Mouse (Mus musculus) embryonic facial prominence, embryonic 11.5 days (tissue): ENCODE data around the gene Per1. TPM values are rescaled to one million over a fixed set of nuclear protein-coding genes. Genes with fewer than 3 reads are reported as not detected.

Experiments used
- ATAC-seq: fragments of 200-750 bp; cut with Nextera tagmentation; replicated peaks from 2 replicates; pipeline ENCODE4 v1.8.0; 2017; ENCODE audit warnings: low read depth; ENCODE audit not compliant: insufficient number of reproducible peaks, low FRiP score, low TSS enrichment
- DNase-seq: peaks from one replicate; pipeline ENCODE4 v3.0.0-alpha.2; 2015; ENCODE audit warnings: low spot score
- H3K27ac ChIP-seq: fragments of 300-500 bp; sonication (generic); replicated peaks from 2 replicates; pipeline ENCODE4 v1.5.1; 2014; ENCODE audit warnings: mild to moderate bottlenecking, low read depth, low read length, control low read depth
- H3K27me3 ChIP-seq: fragments of 300-500 bp; sonication (generic); 2 replicates; pipeline ENCODE4 v1.6.1; 2014; ENCODE audit warnings: mild to moderate bottlenecking, low read length, moderate library complexity, mixed read lengths; ENCODE audit not compliant: control insufficient read depth, insufficient read depth
- H3K36me3 ChIP-seq: fragments of 300-500 bp; sonication (generic); replicated peaks from 2 replicates; pipeline ENCODE4 v1.6.1; 2014; ENCODE audit warnings: low read depth, mild to moderate bottlenecking, low read length, moderate library complexity, mixed read lengths; ENCODE audit not compliant: control insufficient read depth, insufficient read depth
- H3K4me1 ChIP-seq: fragments of 300-500 bp; sonication (generic); 2 replicates; pipeline ENCODE4 v1.6.1; 2014; ENCODE audit warnings: low read length, mixed read lengths; ENCODE audit not compliant: control insufficient read depth, insufficient read depth
- H3K4me2 ChIP-seq: fragments of 300-500 bp; sonication (generic); 2 replicates; pipeline ENCODE4 v1.6.1; 2014; ENCODE audit warnings: low read depth, mild to moderate bottlenecking, control low read depth, low read length, moderate library complexity
- H3K4me3 ChIP-seq: fragments of 300-500 bp; sonication (generic); 2 replicates; pipeline ENCODE4 v1.5.1; 2014; ENCODE audit warnings: low read depth, low read length, control low read depth
- H3K9ac ChIP-seq: fragments of 300-500 bp; sonication (generic); replicated peaks from 2 replicates; pipeline ENCODE4 v1.6.1; 2014; ENCODE audit warnings: mild to moderate bottlenecking, control low read depth, low read length
- H3K9me3 ChIP-seq: fragments of 300-500 bp; sonication (generic); replicated peaks from 2 replicates; pipeline ENCODE4 v1.6.1; 2016; ENCODE audit warnings: mild to moderate bottlenecking, low read length, inconsistent platforms, mixed read lengths; ENCODE audit not compliant: control insufficient read depth
- WGBS: fragments of 180-500 bp; shearing (Covaris S2); extraction: QIAGEN DNeasy Blood & Tissue Kit; methylation state at CpG from one replicate; pipeline ENCODE4 v1.1.7; 2014; 5-methylcytosine and 5-hydroxymethylcytosine counted together
- polyA plus RNA-seq: library from polyadenylated mRNA; unstranded; fragments of >200 nt; fragmentation: Nextera tagmentation; extraction: Ambion mirVana; gene quantifications from 2 replicates; pipeline ENCODE4 v1.2.1, GENCODE M21; 2014

The Per1 gene
- polyA plus RNA-seq, 1 experiment from 2014 or later = 5.5 TPM

- no peaks in the 10 kb centered on the region for H3K9me3 ChIP-seq
- DNase-seq (no peak), ATAC-seq (no peak)
- WGBS = 92% methylated on average over 2 of the region's 2 CpGs
- H3K4me3 ChIP-seq = no peak overlapping the region
- peaks cover 19% of the 10 kb centered on the region for H3K36me3 ChIP-seq
- H3K4me1 ChIP-seq = no peaks in the 10 kb centered on the region
- no peak overlapping the region for H3K9ac ChIP-seq
- H3K27me3 ChIP-seq = no peaks in the 10 kb centered on the region
- no peak overlapping the region for H3K4me2 ChIP-seq
- no peak overlapping the region for H3K27ac ChIP-seq
Observed at GRCm38 (mm10) chr11:69105796-69106195, 10.8 kb downstream of the Per1 start.

GRCm38 (mm10) chr11:69106299-69106698, 11.3 kb downstream of the Per1 start:
- Histone ChIP-seq H3K27ac (no peak overlapping the region), H3K9ac (no peak overlapping the region), H3K4me1 (no peaks in the 10 kb centered on the region), H3K4me2 (no peak overlapping the region), H3K9me3 (no peaks in the 10 kb centered on the region), H3K36me3 (peaks cover 19% of the 10 kb centered on the region), H3K27me3 (no peaks in the 10 kb centered on the region), H3K4me3 (no peak overlapping the region)
- WGBS = 89% methylated on average over 11 of the region's 11 CpGs
- DNase-seq (no peak), ATAC-seq (no peak)

GRCm38 (mm10) chr11:69106842-69107241, 11.8 kb downstream of the Per1 start:
- H3K9ac ChIP-seq = no peak overlapping the region
- DNase-seq (no peak), ATAC-seq (no peak)
- H3K36me3 ChIP-seq = peaks cover 19% of the 10 kb centered on the region
- no peaks in the 10 kb centered on the region for H3K9me3 ChIP-seq
- H3K27me3 ChIP-seq = no peaks in the 10 kb centered on the region
- no peaks in the 10 kb centered on the region for H3K4me1 ChIP-seq
- H3K27ac ChIP-seq = no peak overlapping the region
- WGBS = 90% methylated on average over 11 of the region's 11 CpGs
- H3K4me3 ChIP-seq = no peak overlapping the region
- H3K4me2 ChIP-seq = no peak overlapping the region

- WGBS = 92% methylated on average over 11 of the region's 11 CpGs
- ATAC-seq = no peak
- Histone ChIP-seq H3K9me3 (no peaks in the 10 kb centered on the region), H3K4me3 (no peak overlapping the region), H3K27me3 (no peaks in the 10 kb centered on the region), H3K4me1 (no peaks in the 10 kb centered on the region), H3K9ac (no peak overlapping the region), H3K36me3 (peaks cover 17% of the 10 kb centered on the region), H3K4me2 (no peak overlapping the region), H3K27ac (no peak overlapping the region)
- no peak for DNase-seq
Observed at GRCm38 (mm10) chr11:69107676-69108075, 12.7 kb downstream of the Per1 start.

GRCm38 (mm10) chr11:69108223-69108622, 13.2 kb downstream of the Per1 start:
- Histone ChIP-seq H3K27ac (no peak overlapping the region), H3K27me3 (no peaks in the 10 kb centered on the region), H3K36me3 (peaks cover 16% of the 10 kb centered on the region), H3K4me3 (no peak overlapping the region), H3K9ac (no peak overlapping the region), H3K9me3 (no peaks in the 10 kb centered on the region), H3K4me1 (no peaks in the 10 kb centered on the region), H3K4me2 (no peak overlapping the region)
- WGBS = 89% methylated on average over 9 of the region's 9 CpGs
- DNase-seq = no peak
- no peak for ATAC-seq

- H3K4me2 ChIP-seq = no peak overlapping the region
- no peak overlapping the region for H3K9ac ChIP-seq
- H3K9me3 ChIP-seq = no peaks in the 10 kb centered on the region
- ATAC-seq (no peak; the same call in 1 of the 2 replicates), DNase-seq (no peak)
- WGBS = 82% methylated on average over 13 of the region's 13 CpGs
- no peaks in the 10 kb centered on the region for H3K4me1 ChIP-seq
- peaks cover 16% of the 10 kb centered on the region for H3K36me3 ChIP-seq
- H3K4me3 ChIP-seq = no peak overlapping the region
- H3K27ac ChIP-seq = no peak overlapping the region
- no peaks in the 10 kb centered on the region for H3K27me3 ChIP-seq
Observed at GRCm38 (mm10) chr11:69109032-69109900, 14.2 kb downstream of the Per1 start.

- DNase-seq (peak; percentile 94), ATAC-seq (0 out of 2 replicates have a peak, but pooled peaks have one; percentile 46)
- Histone ChIP-seq H3K36me3 (peaks cover 10% of the 10 kb centered on the region), H3K4me1 (no peaks in the 10 kb centered on the region), H3K9ac (peak overlapping the region; percentile 51), H3K27ac (no peak overlapping the region), H3K4me2 (peak overlapping the region; percentile 57), H3K9me3 (no peaks in the 10 kb centered on the region), H3K4me3 (peak overlapping the region; percentile 43), H3K27me3 (no peaks in the 10 kb centered on the region)
- WGBS = under 1% methylated on average over 30 of the region's 30 CpGs
Observed at GRCm38 (mm10) chr11:69110319-69111046, 15.5 kb downstream of the Per1 start.
